Mouse (Mus musculus) frontal cortex, postnatal 10 days (tissue): ENCODE measurements at regions not wholly inside any gene's neighbourhood (a gene's known extent, or its start where the extent isn't known, plus 50 kb on each side); places are given as distances from the start of the nearest gene placed in this dataset.
A peak's percentile ranks its signal among the peaks of the same experiment; 100 is the strongest.
"Not testable (repeated sequence)": the region's sequence is repeated elsewhere in the genome, so short reads cannot be mapped to it uniquely, and the experiment has no call there.

ENCODE experiments used
- DNase-seq, 2 experiments: peaks; one replicate each; pipeline ENCODE4 v3.0.0; 2022; ENCODE audit warnings: low spot score in 2 of 2, mixed read lengths in 1 of 2

DNA sequence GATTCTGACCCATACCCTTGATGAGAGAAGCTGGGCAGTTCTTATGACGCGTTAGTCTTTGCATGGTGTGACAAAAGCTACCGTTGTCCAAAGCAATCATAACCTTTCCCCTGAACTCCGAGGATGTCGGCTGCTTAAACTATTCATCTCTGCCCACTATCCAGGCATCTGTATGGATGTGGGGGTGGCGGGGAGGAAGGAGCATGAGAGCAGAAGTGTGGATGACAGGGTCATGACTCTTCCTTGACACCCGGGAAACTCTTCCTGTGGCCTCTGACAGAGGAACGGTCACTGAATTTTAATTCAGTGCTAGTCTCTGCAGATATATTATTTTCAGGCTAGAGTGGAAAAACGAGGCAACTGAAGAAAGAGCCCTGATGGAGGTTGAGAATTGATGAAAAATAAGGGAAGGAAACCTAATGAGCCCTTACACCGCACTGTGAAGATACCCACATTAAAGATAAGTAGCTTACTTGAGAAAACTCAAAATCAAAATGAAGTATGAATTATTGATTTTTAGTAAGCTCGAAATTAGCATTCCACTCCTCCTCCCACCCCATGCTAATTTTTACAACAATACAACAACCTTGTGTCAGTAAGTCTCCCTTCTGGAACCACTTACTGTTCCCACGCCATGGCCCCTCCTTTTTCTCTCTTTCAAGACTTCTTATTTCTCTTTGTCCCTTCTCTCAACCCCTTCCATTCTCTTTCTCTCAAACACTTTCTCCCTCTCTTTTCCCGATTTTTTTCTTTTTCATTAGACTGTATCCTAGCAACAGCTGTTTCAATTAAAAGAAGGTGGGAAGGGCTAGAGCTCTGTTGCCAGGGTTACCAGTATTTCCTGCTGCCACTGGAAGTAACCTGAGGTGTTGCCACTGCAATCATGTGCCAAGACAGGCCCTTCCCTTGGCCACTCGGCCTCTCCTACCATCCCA lies 206.0 kb upstream of the Gap43 start:
- DNase-seq, result no peak

- DNase-seq, result no peak
Measured at GRCm38 (mm10) chr16:42517321-42517720, 176.9 kb upstream of the Gap43 start.

DNA sequence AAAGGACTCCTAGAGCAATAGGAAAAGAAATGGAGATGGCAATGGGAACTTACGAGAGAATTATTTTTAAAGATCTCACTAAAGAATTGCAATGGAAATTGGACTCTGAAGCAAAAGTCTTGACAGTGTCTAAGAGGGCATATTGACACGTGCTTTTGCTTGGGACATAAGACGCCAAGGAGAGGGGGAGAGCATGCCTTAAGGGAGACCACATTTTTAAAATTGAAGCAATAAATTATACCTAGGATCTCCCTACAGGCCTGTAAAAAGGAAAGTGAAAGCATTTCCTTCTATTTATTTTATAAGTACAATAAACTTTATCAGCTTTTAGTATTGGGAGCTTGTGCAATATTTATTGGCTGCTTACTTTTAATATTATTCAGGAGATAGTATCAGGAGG lies 175.5 kb upstream of the Gap43 start:
- no peak for DNase-seq

DNA sequence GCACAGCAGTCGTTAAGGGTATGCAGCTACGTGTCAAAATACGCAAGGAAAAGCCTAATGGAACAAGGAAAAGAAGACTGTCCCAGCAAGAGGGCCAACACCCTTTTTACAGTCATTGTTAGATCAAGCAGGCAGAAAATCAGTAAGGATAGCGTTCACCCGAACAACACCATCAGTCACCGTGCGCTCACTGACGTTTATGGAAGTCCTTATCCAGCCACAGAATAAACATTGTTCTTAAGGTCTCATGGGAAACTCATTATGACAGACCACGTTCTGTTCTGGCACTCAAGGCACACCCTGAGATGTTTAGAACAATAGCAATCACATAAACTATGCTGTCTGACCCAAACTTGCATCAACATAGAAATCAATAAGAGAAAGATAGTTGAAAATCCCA lies 164.7 kb upstream of the Gap43 start:
- DNase-seq, result no peak

GRCm38 (mm10) chr16:42501713-42502112 lies 161.3 kb upstream of the Gap43 start:
- no peak for DNase-seq

DNA sequence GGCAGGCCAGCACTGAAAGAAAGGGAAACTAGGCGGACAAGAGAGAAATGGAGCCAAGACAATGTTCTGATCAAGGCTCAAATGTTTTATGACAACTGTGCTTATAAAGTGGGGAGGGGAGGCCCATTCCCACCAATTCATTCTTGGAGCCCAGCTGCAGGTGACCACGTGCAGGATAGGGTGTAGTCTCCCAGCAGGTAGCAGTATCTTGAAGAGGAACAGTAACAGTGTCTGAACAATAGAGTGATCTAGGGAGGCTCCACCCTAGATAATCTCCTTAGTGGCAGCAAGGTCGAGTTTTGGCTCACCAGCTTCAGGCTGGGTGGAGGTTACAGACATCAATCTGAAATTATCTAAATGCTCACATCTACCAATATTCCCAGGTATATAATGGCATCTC lies 160.7 kb upstream of the Gap43 start:
- not testable (repeated sequence) for DNase-seq

DNA sequence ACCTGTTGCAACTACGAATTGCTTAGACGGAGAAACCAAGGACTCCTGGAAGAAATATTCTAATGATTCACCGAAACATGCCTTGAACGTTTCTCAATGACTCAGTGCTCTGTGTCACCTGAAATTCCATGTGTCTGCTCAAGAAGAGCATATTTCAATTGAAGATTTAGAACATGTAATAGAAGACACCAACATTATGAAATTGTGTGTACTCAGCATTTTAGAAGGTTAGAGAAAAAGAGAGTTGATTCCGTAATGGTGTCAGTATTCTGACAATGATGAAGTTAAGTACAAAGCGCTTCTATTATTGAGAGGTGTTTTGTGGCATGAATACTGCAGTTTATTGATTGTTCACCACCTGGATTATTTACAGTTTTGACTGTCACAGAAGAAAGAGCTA lies 159.1 kb upstream of the Gap43 start:
- DNase-seq, result no peak

DNA sequence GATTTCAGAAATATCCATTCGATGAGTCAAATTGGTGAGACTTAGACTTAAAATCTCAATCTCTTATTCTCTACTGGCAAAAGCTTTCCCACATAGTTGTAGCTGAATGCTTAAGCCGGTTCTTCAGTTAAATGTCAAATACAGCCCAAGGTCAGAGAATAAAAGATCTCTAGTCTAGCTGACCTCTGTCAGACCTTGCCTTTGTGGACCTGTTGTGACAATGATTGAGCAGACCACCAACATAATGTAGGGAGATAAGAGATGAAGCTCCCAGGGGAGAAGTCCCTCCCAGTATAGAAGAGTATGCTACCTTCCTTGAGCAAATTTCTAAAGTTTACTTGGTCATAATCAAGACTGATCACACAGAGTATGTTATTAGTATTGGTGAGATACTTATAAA lies 157.9 kb upstream of the Gap43 start:
- no peak for DNase-seq

DNA sequence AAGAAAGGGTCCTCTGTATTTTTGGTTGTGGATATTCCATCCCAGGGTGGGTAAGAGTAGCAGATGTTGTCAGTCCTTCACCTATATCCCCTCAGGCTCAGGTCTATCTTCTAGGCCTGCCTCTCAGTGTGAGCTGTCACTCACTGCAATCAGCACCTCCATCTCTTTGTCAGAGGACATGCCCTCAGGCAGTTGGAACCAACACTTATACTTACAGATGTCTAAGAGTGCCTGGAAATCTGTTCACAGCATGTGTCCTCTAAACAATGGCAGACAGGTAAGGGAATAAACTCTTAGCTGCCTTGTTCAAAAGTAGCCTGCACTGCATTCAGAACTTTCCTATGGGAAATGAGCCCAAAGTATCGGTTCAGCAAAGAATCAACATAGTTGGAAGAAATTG lies 153.1 kb upstream of the Gap43 start:
- DNase-seq, result no peak

DNA sequence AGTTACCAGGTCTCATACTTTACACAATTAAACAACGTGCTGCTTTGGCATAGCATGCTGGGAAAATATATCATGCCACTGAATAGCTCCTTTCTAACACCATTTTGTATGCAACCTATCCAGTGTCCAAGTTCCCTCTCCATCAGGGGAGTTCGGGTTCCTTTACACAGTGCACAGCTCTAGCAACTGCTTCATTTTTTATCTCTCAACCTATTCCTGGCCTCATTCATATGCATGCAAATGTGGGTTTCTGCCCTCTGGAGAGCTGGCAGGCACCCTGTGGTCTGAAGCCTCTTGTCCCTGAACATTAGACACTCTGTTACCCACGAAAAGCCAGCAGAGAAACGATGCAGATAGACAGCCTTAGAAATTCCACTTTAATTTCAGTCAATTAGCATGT lies 148.3 kb upstream of the Gap43 start:
- no peak for DNase-seq

DNA sequence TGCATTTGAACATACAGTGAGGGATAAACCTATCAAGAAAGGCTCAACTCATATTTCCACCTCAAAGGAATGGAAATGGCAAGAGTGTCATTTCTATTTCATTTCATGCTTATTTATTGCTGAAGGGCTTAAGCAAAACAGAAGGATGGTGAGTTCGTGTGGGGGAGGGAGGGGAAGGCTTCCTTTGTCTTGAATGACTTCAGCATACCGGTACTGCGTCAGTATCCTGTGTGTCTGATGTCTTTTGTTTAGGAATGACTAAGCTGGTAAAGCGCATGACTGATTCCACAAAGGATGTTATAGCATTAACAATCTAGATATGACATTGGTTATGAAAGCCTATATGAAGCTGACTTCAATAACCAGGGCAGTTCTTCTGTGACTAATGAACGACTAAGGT lies 139.5 kb upstream of the Gap43 start:
- no peak for DNase-seq

DNA sequence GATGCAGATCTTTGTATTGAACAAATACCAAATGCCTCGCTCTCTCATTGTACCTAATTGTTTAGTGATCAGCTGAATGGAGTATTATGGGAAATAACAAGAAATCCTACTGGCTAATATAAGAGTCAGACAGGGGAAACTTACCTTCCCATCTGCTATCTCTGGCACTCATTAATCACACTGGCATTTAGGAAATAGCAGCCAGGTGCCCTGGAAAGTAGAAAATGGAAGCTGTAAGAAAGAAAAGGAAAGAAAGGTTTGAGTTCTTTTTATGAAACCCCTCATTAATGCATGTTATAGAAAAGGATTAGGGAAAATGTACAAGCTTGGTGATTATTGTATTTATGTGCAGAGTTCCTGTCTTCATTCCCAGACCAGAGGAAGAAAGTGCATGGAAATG lies 126.5 kb upstream of the Gap43 start:
- no peak for DNase-seq

- DNase-seq, result no peak
Measured at GRCm38 (mm10) chr16:42456335-42456984, 116.0 kb upstream of the Gap43 start.

DNA sequence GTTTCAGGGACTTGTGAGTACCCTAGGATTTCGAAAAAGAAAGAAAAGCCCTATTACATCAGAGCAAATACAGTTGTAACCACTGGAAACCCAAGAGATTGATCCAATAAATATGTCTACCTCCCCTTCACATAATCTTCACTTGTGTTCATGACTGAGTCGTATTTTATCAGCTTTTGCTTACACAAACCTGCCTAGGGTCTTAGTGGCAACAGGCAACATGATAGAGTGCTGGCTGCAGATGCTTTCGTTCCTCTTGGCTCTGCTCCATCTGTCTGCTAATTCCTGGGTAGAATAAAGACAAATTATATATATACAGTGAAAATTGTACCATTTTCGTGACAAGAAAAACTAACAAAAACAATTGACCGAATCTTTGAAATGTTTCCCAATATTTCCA lies 112.9 kb upstream of the Gap43 start:
- DNase-seq, result no peak

DNA sequence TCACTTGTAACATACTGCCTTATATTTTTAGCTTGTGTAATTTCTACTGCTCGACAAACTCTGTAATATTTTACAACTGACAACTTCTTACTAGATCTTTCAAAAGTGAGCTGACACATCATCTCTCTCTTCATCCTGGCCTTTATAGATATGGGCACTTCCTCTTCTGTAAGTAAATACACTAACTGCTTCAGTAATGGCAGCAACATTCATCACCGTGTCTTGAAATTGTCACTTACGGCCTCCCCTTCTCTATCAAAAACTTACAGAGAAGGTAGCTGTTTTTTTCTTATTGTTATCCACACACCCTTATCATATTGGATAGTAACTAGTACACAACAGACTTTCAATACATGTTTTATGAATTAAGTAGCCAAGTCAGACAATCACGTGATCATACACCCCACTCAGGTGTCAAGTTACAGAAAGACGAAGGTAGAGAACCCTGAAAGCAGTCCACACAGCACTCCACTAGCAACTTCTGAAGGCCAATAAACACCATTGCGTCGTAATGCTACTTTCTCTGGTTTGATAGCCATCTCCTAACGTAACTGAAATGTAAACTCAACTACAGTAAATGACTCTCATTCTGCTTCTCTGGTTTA lies 109.5 kb upstream of the Gap43 start:
- DNase-seq, result no peak

DNA sequence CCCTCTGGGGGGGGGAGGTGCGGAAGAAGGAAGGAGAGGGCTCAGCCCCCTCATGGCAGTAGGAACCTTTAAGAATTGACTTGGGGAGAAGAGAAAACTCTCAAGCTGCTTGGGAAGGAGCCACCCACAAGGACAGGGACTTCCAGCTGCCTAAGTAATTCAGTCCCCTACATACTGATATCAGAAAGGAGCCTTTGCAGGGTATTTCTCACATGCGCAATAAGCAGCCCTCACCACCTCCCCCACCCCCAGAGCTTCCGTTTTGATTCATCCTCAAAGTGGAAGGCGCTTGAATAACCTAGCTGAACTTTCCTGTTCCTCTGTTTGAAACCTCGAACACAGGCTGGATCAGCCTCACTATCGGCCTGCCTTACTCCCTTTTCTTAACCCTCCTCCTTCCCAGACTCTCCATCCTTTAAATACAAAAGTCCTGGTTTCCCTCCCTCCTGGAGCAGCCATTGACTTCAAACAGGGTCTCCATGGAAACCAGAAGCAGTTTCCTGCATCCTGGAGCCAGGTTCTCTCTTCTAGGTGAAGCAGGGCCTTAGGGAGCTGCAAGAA lies 104.5 kb upstream of the Gap43 start:
- DNase-seq, result peak; percentile 31 to 39

- DNase-seq, result peak; percentile 18 to 21
Measured at GRCm38 (mm10) chr16:42444408-42444862, 104.0 kb upstream of the Gap43 start.

GRCm38 (mm10) chr16:42440822-42441221 lies 100.4 kb upstream of the Gap43 start:
- DNase-seq, result no peak

DNA sequence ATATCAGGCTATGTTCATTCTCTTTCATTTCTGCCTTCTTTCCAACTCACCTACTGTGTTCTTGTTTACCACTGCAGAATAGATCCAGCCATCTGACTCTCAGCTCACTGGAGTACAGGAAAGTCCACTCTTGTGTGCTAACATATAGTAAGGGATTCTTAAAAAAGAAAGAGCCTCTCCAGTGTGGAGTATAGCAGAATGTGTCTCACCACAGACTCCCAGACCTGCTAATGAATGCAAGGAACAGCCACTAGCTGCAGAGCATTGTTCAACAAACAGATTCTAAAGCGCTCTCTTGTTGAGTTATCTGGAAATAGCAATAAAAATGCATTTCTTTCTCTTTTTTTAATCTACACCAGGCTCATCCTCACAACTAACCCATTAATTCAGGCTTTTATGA lies 91.1 kb upstream of the Gap43 start:
- no peak for DNase-seq

DNA sequence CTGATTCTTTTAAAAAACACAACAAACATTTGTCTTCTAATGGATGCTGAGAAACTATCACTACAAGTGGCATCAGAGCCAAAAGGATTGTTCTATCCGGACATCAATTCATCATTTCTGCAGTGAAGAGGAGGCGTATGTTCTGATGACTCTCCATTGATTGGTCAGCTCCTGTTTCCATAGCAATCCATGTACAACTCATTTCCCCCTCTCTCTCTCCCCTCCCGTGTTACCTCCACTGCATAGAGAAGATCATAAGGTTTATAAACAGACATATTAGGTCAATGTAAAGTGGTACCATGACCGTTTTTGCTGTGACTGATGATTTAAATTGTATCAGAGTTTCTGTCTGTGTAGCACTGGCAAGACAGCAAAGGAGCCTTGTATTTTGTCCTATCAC lies 76.2 kb upstream of the Gap43 start:
- no peak for DNase-seq

DNA sequence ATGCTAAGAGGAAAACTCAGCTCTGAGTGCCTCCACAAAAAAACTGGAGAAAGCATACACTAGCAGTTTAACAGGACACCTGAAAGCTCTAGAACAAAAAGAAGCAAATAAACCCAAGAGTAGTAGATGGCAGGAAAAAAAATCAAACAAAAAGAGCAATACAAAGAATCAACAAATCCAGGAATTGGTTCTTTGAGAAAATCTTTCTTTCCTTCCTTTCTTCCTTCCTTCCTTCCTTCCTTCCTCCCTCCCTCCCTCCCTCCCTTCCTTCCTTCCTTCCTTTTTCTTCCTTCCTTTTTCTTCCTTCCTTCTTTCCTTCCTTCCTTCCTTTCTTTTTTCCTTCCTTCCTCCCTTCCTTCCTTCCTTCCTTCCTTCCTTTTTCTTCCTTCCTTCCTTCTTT lies 71.6 kb upstream of the Gap43 start:
- not testable (repeated sequence) for DNase-seq

DNA sequence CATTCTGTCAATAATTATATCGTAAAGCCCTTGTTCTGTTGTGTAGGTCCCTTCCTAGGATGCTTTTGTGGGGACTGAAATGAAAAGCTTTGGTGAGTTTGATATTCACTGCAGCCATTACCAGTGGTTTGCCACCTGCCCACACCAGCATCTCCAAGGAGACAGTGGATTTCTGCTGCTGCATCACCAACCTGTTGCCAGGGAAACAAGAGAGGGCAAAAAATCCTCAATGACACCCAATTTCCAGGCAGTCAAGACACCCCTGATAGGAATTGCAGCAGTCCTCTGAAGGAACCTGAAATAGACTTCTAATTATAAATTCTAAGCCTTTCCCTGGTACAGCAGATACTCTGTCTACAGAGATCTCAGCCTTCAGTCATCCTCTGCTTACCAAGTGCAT lies 56.1 kb upstream of the Gap43 start:
- DNase-seq, result peak; percentile 21 to 23
